Mouse (Mus musculus) ES-E14 (cell line): ENCODE measurements at regions not wholly inside any gene's neighbourhood (a gene's known extent, or its start where the extent isn't known, plus 50 kb on each side); places are given as distances from the start of the nearest gene placed in this dataset.
A peak's percentile ranks its signal among the peaks of the same experiment; 100 is the strongest.

Source experiments
- DNase-seq: peaks from one replicate; pipeline ENCODE4 v3.0.0-alpha.2; 2013; ENCODE audit warnings: low read depth, low spot score
- H3K27ac ChIP-seq: 2 replicates; pipeline ENCODE4 v1.5.1; 2012; ENCODE audit warnings: low read depth, mild to moderate bottlenecking, low read length, moderate library complexity, mixed read lengths; ENCODE audit not compliant: poor library complexity, insufficient read depth, severe bottlenecking
- H3K36me3 ChIP-seq: 2 replicates; pipeline ENCODE4 v1.6.1; 2012; ENCODE audit warnings: mild to moderate bottlenecking, low read length, moderate library complexity, mixed read lengths; ENCODE audit not compliant: control insufficient read depth, poor library complexity, insufficient read depth, severe bottlenecking
- H3K4me1 ChIP-seq, 2 experiments: fragments of 150-350 bp in 1 of 2; sonication (generic) in 1 of 2; 2 replicates each; pipeline ENCODE4 v1.6.1; 2012; ENCODE audit warnings: low read length in 2 of 2, mild to moderate bottlenecking in 1 of 2, mixed read lengths in 1 of 2; ENCODE audit not compliant: control insufficient read depth in 2 of 2, insufficient read depth in 2 of 2, poor library complexity in 1 of 2
- H3K4me3 ChIP-seq, 2 experiments: fragments of 150-350 bp in 1 of 2; sonication (generic) in 1 of 2; 2 replicates each; pipeline ENCODE4 v1.5.1; 2012; ENCODE audit warnings: low read length in 2 of 2, low read depth in 1 of 2, mild to moderate bottlenecking in 1 of 2, mixed read lengths in 1 of 2; ENCODE audit not compliant: insufficient read depth in 1 of 2, poor library complexity in 1 of 2, severe bottlenecking in 1 of 2
- H3K9ac ChIP-seq: 2 replicates; pipeline ENCODE4 v1.6.1; 2012; ENCODE audit warnings: low read depth, mild to moderate bottlenecking, low read length, mixed read lengths; ENCODE audit not compliant: poor library complexity, insufficient read depth, severe bottlenecking
- H3K9me3 ChIP-seq: fragments of 150-350 bp; sonication (generic); 2 replicates; pipeline ENCODE4 v1.6.1; 2012; ENCODE audit warnings: low read depth, mild to moderate bottlenecking, low read length; ENCODE audit not compliant: control insufficient read depth, insufficient read depth
- CHD2 ChIP-seq: IDR thresholded peaks from 2 replicates; pipeline ENCODE4 v1.6.1; 2014; ENCODE audit warnings: mild to moderate bottlenecking, low read depth, low read length, inconsistent platforms
- HCFC1 ChIP-seq: IDR thresholded peaks from 2 replicates; pipeline ENCODE4 v1.6.1; 2012; ENCODE audit warnings: low read length, inconsistent platforms, borderline replicate concordance; ENCODE audit not compliant: insufficient read depth
- MAFK ChIP-seq: IDR thresholded peaks from 2 replicates; pipeline ENCODE4 v1.6.1; 2014; ENCODE audit warnings: mild to moderate bottlenecking, low read depth, low read length, inconsistent platforms; ENCODE audit not compliant: insufficient read depth
- ZC3H11A ChIP-seq: IDR thresholded peaks from 2 replicates; pipeline ENCODE4 v1.6.1; 2012; ENCODE audit warnings: low read depth, mild to moderate bottlenecking, inconsistent platforms, low read length, borderline replicate concordance
- ZNF384 ChIP-seq: IDR thresholded peaks from 2 replicates; pipeline ENCODE4 v1.6.1; 2012; ENCODE audit warnings: low read depth, low read length, inconsistent platforms
- in situ Hi-C, 2 experiments: fragments of 600-800 bp; cut with MboI; formaldehyde crosslinking; loops; one replicate each; pipeline ENCODE4 v1.15.1; 2025; ENCODE audit warnings: low sequenced_read_pairs in 2 of 2, inconsistent platforms in 1 of 2; ENCODE audit not compliant: unreplicated experiment in 2 of 2

GRCm38 (mm10) chr8:89523336-89523735 is 479.4 kb upstream of the Sall1 start:
- H3K9me3 ChIP-seq = no peaks in the 10 kb centered on the region
- no peak overlapping the region for H3K27ac ChIP-seq
- no peak overlapping the region for H3K9ac ChIP-seq
- in situ Hi-C loops = no loop called here
- H3K4me3 ChIP-seq = no peak overlapping the region
- H3K36me3 ChIP-seq = no peaks in the 10 kb centered on the region
- no peak for DNase-seq
- TF ChIP-seq ZNF384 = no peak
- no peak for TF ChIP-seq MAFK
- TF ChIP-seq HCFC1 = no peak
- no peak for TF ChIP-seq CHD2
- TF ChIP-seq ZC3H11A = no peak
- H3K4me1 ChIP-seq = peaks cover 0 to 3% of the 10 kb centered on the region in 2 experiments; a peak in 1 of 4 replicates

DNA sequence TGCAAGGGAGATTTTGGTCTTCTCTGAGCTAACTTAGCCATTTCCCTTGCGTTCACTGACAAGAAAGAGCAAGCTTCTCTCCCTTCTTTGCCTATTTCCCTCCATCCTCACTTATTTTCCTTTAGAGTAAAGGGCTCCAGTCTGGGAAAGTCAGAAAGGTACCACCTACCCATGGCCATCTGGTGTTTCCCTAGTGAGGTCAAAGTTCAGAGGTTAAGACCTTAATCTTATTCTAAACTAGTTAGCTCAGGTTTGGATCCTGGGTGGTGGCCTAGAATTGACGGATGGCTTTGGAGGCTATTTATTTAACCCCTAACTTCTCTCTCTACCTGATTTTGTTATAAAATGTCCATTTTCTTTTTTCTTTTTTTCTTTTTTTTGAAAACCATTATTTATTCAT is 472.6 kb upstream of the Sall1 start:
- no peak overlapping the region for H3K4me3 ChIP-seq
- no peak overlapping the region for H3K9ac ChIP-seq
- no peak overlapping the region for H3K27ac ChIP-seq
- H3K36me3 ChIP-seq = no peaks in the 10 kb centered on the region
- 0 out of 4 replicates have a peak, but pooled peaks cover 0 to 2% of the 10 kb centered on the region in 2 experiments for H3K4me1 ChIP-seq
- peak; percentile 11 for DNase-seq
- H3K9me3 ChIP-seq = no peaks in the 10 kb centered on the region
- in situ Hi-C loops = no loop called here
- TF ChIP-seq HCFC1 = no peak
- TF ChIP-seq MAFK = no peak
- no peak for TF ChIP-seq ZC3H11A
- 0 out of 2 replicates have a peak, but pooled peaks have one; percentile 38 for TF ChIP-seq CHD2

- TF ChIP-seq MAFK (no peak), ZNF384 (no peak), HCFC1 (no peak), ZC3H11A (no peak), CHD2 (no peak)
- DNase-seq = no peak
- in situ Hi-C loops = no loop called here
- H3K9ac ChIP-seq = no peak overlapping the region
- 0 out of 4 replicates have a peak, but pooled peaks cover 0 to 2% of the 10 kb centered on the region in 2 experiments for H3K4me1 ChIP-seq
- H3K36me3 ChIP-seq = no peaks in the 10 kb centered on the region
- no peak overlapping the region for H3K4me3 ChIP-seq
- no peak overlapping the region for H3K27ac ChIP-seq
- H3K9me3 ChIP-seq = no peaks in the 10 kb centered on the region
Observed at GRCm38 (mm10) chr8:89514270-89514669, 470.3 kb upstream of the Sall1 start.

DNA sequence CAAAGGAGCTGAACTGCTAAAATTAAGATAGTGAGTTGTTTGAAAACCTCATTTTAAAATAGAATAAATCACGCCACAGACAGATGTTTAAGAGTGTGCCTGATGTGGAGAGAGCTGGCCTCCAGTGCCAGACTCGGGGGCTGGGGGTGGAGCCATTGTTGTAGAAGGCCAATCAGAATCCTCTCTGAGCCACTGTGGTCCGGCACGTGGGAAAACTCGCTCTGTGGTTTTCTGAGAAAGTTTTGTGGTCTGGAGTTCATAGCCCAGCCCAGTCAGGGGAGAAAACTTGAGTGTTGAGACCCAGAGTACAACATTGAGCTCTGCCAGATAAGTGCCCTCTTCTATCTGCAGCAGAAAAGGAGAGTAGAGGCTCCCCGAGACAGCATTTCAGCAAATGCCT is 463.7 kb upstream of the Sall1 start:
- H3K27ac ChIP-seq = no peak overlapping the region
- H3K36me3 ChIP-seq = no peaks in the 10 kb centered on the region
- in situ Hi-C loops = no loop called here
- DNase-seq = no peak
- H3K9ac ChIP-seq = no peak overlapping the region
- H3K4me3 ChIP-seq = no peak overlapping the region
- H3K9me3 ChIP-seq = no peaks in the 10 kb centered on the region
- H3K4me1 ChIP-seq = no peaks in the 10 kb centered on the region
- TF ChIP-seq ZC3H11A = no peak
- no peak for TF ChIP-seq MAFK
- TF ChIP-seq CHD2 = no peak
- no peak for TF ChIP-seq ZNF384
- no peak for TF ChIP-seq HCFC1
